Mouse (Mus musculus): ENCODE measurements around the gene Nfia. TPM values are rescaled to one million over a fixed set of nuclear protein-coding genes. Genes with fewer than 3 reads are reported as not detected.

Gene Nfia
- polyA plus RNA-seq, 1 experiment from 2014 or later = 88.3 TPM

- H3K9ac ChIP-seq (replicated peaks; ENCODE audit: low read depth, low read length) = no peak overlapping the region
- ATAC-seq = no peak
- H3K4me3 ChIP-seq (replicated peaks; ENCODE audit: low read length) = no peak overlapping the region
- H3K9me3 ChIP-seq (ENCODE audit: control insufficient read depth, low read length) = no peaks in the 10 kb centered on the region
- no peaks in the 10 kb centered on the region for H3K27me3 ChIP-seq (replicated peaks; ENCODE audit: control insufficient read depth, insufficient read depth, low read length)
- H3K4me1 ChIP-seq (replicated peaks; ENCODE audit: control insufficient read depth, insufficient read depth, low read length) = peaks cover 49% of the 10 kb centered on the region
- no peak overlapping the region for H3K27ac ChIP-seq (ENCODE audit: low read length)
- H3K36me3 ChIP-seq (ENCODE audit: control insufficient read depth, insufficient read depth) = no peaks in the 10 kb centered on the region
- H3K4me2 ChIP-seq (ENCODE audit: low read length) = no peak overlapping the region
These were observed 149.1 kb downstream of the Nfia start for GRCm38 (mm10) chr4:97921682-97922081.

GRCm38 (mm10) chr4:97923248-97923647, 150.7 kb downstream of the Nfia start:
- H3K27me3 ChIP-seq (replicated peaks; ENCODE audit: control insufficient read depth, insufficient read depth, low read length) = no peaks in the 10 kb centered on the region
- peak overlapping the region; percentile 53; the same call in 1 of the 2 replicates for H3K27ac ChIP-seq (ENCODE audit: low read length)
- H3K4me1 ChIP-seq (replicated peaks; ENCODE audit: control insufficient read depth, insufficient read depth, low read length) = peaks cover 43% of the 10 kb centered on the region
- 50% methylated on average over 5 of the region's 5 CpGs for WGBS
- no peak overlapping the region for H3K4me3 ChIP-seq (replicated peaks; ENCODE audit: low read length)
- no peak overlapping the region for H3K9ac ChIP-seq (replicated peaks; ENCODE audit: low read depth, low read length)
- H3K4me2 ChIP-seq (ENCODE audit: low read length) = no peak overlapping the region; the same call in 1 of the 2 replicates
- ATAC-seq = no peak
- H3K36me3 ChIP-seq (ENCODE audit: control insufficient read depth, insufficient read depth) = no peaks in the 10 kb centered on the region
- H3K9me3 ChIP-seq (ENCODE audit: control insufficient read depth, low read length) = no peaks in the 10 kb centered on the region

GRCm38 (mm10) chr4:97923876-97924316, 151.4 kb downstream of the Nfia start:
- Histone ChIP-seq H3K4me2 (ENCODE audit: low read length) (peak overlapping the region; percentile 29; the same call in 1 of the 2 replicates), H3K9me3 (ENCODE audit: control insufficient read depth, low read length) (no peaks in the 10 kb centered on the region), H3K27me3 (replicated peaks; ENCODE audit: control insufficient read depth, insufficient read depth, low read length) (no peaks in the 10 kb centered on the region), H3K27ac (ENCODE audit: low read length) (peak overlapping the region; percentile 48; the same call in 1 of the 2 replicates), H3K4me1 (replicated peaks; ENCODE audit: control insufficient read depth, insufficient read depth, low read length) (peaks cover 39% of the 10 kb centered on the region), H3K36me3 (ENCODE audit: control insufficient read depth, insufficient read depth) (no peaks in the 10 kb centered on the region), H3K4me3 (replicated peaks; ENCODE audit: low read length) (no peak overlapping the region), H3K9ac (replicated peaks; ENCODE audit: low read depth, low read length) (no peak overlapping the region)
- ATAC-seq = peak; percentile 37
- 40% methylated on average over 8 of the region's 8 CpGs for WGBS

GRCm38 (mm10) chr4:97924414-97924813, 151.9 kb downstream of the Nfia start:
- peak overlapping the region; percentile 41; the same call in 1 of the 2 replicates for H3K27ac ChIP-seq (ENCODE audit: low read length)
- no peaks in the 10 kb centered on the region for H3K9me3 ChIP-seq (ENCODE audit: control insufficient read depth, low read length)
- ATAC-seq = peak; percentile 74
- peaks cover 39% of the 10 kb centered on the region for H3K4me1 ChIP-seq (replicated peaks; ENCODE audit: control insufficient read depth, insufficient read depth, low read length)
- H3K9ac ChIP-seq (replicated peaks; ENCODE audit: low read depth, low read length) = no peak overlapping the region
- H3K36me3 ChIP-seq (ENCODE audit: control insufficient read depth, insufficient read depth) = no peaks in the 10 kb centered on the region
- H3K27me3 ChIP-seq (replicated peaks; ENCODE audit: control insufficient read depth, insufficient read depth, low read length) = no peaks in the 10 kb centered on the region
- no peak overlapping the region for H3K4me3 ChIP-seq (replicated peaks; ENCODE audit: low read length)
- 17% methylated on average over 5 of the region's 5 CpGs for WGBS
- peak overlapping the region; percentile 4; the same call in 1 of the 2 replicates for H3K4me2 ChIP-seq (ENCODE audit: low read length)

- Histone ChIP-seq H3K9ac (replicated peaks; ENCODE audit: low read depth, low read length) (no peak overlapping the region), H3K36me3 (ENCODE audit: control insufficient read depth, insufficient read depth) (no peaks in the 10 kb centered on the region), H3K4me1 (replicated peaks; ENCODE audit: control insufficient read depth, insufficient read depth, low read length) (peaks cover 39% of the 10 kb centered on the region), H3K4me3 (replicated peaks; ENCODE audit: low read length) (no peak overlapping the region), H3K27me3 (replicated peaks; ENCODE audit: control insufficient read depth, insufficient read depth, low read length) (no peaks in the 10 kb centered on the region), H3K27ac (ENCODE audit: low read length) (peak overlapping the region; percentile 41; the same call in 1 of the 2 replicates), H3K9me3 (ENCODE audit: control insufficient read depth, low read length) (no peaks in the 10 kb centered on the region), H3K4me2 (ENCODE audit: low read length) (peak overlapping the region; percentile 3)
- WGBS = 28% methylated on average over 3 of the region's 3 CpGs
- no peak for ATAC-seq
These were observed 152.3 kb downstream of the Nfia start for GRCm38 (mm10) chr4:97924855-97925254.

GRCm38 (mm10) chr4:97925644-97926043, 153.1 kb downstream of the Nfia start:
- H3K36me3 ChIP-seq (ENCODE audit: control insufficient read depth, insufficient read depth) = no peaks in the 10 kb centered on the region
- H3K9me3 ChIP-seq (ENCODE audit: control insufficient read depth, low read length) = no peaks in the 10 kb centered on the region
- peaks cover 37% of the 10 kb centered on the region for H3K4me1 ChIP-seq (replicated peaks; ENCODE audit: control insufficient read depth, insufficient read depth, low read length)
- WGBS = 41% methylated on average over 4 of the region's 4 CpGs
- no peak overlapping the region for H3K27ac ChIP-seq (ENCODE audit: low read length)
- no peaks in the 10 kb centered on the region for H3K27me3 ChIP-seq (replicated peaks; ENCODE audit: control insufficient read depth, insufficient read depth, low read length)
- no peak overlapping the region for H3K9ac ChIP-seq (replicated peaks; ENCODE audit: low read depth, low read length)
- no peak overlapping the region for H3K4me3 ChIP-seq (replicated peaks; ENCODE audit: low read length)
- no peak overlapping the region for H3K4me2 ChIP-seq (ENCODE audit: low read length)
- ATAC-seq = no peak

GRCm38 (mm10) chr4:97926607-97927308, 154.2 kb downstream of the Nfia start:
- no peaks in the 10 kb centered on the region for H3K36me3 ChIP-seq (ENCODE audit: control insufficient read depth, insufficient read depth)
- ATAC-seq = peak; percentile 54
- peaks cover 39% of the 10 kb centered on the region for H3K4me1 ChIP-seq (replicated peaks; ENCODE audit: control insufficient read depth, insufficient read depth, low read length)
- 25% methylated on average over 5 of the region's 5 CpGs for WGBS
- H3K27ac ChIP-seq (ENCODE audit: low read length) = peak overlapping the region; percentile 26; the same call in 1 of the 2 replicates
- no peak overlapping the region for H3K9ac ChIP-seq (replicated peaks; ENCODE audit: low read depth, low read length)
- H3K4me2 ChIP-seq (ENCODE audit: low read length) = peak overlapping the region; percentile 2; the same call in 1 of the 2 replicates
- no peak overlapping the region for H3K4me3 ChIP-seq (replicated peaks; ENCODE audit: low read length)
- no peaks in the 10 kb centered on the region for H3K27me3 ChIP-seq (replicated peaks; ENCODE audit: control insufficient read depth, insufficient read depth, low read length)
- no peaks in the 10 kb centered on the region for H3K9me3 ChIP-seq (ENCODE audit: control insufficient read depth, low read length)

- Histone ChIP-seq H3K4me2 (ENCODE audit: low read length) (peak overlapping the region; percentile 2; the same call in 1 of the 2 replicates), H3K9me3 (ENCODE audit: control insufficient read depth, low read length) (no peaks in the 10 kb centered on the region), H3K4me1 (replicated peaks; ENCODE audit: control insufficient read depth, insufficient read depth, low read length) (peaks cover 39% of the 10 kb centered on the region), H3K36me3 (ENCODE audit: control insufficient read depth, insufficient read depth) (no peaks in the 10 kb centered on the region), H3K27me3 (replicated peaks; ENCODE audit: control insufficient read depth, insufficient read depth, low read length) (no peaks in the 10 kb centered on the region), H3K27ac (ENCODE audit: low read length) (0 out of 2 replicates have a peak overlapping the region, but pooled peaks have one; percentile 26), H3K4me3 (replicated peaks; ENCODE audit: low read length) (no peak overlapping the region), H3K9ac (replicated peaks; ENCODE audit: low read depth, low read length) (no peak overlapping the region)
- no peak for ATAC-seq
- 22% methylated on average over 3 of the region's 3 CpGs for WGBS
These were observed 154.7 kb downstream of the Nfia start for GRCm38 (mm10) chr4:97927309-97927656.

- WGBS = 77% methylated on average over 2 of the region's 2 CpGs
- Histone ChIP-seq H3K27ac (ENCODE audit: low read length) (no peak overlapping the region), H3K9me3 (ENCODE audit: control insufficient read depth, low read length) (no peaks in the 10 kb centered on the region), H3K27me3 (replicated peaks; ENCODE audit: control insufficient read depth, insufficient read depth, low read length) (no peaks in the 10 kb centered on the region), H3K9ac (replicated peaks; ENCODE audit: low read depth, low read length) (no peak overlapping the region), H3K4me2 (ENCODE audit: low read length) (no peak overlapping the region), H3K36me3 (ENCODE audit: control insufficient read depth, insufficient read depth) (no peaks in the 10 kb centered on the region), H3K4me3 (replicated peaks; ENCODE audit: low read length) (no peak overlapping the region), H3K4me1 (replicated peaks; ENCODE audit: control insufficient read depth, insufficient read depth, low read length) (peaks cover 14% of the 10 kb centered on the region)
- ATAC-seq = no peak
These were observed 163.8 kb downstream of the Nfia start for GRCm38 (mm10) chr4:97936371-97936770.
